Mouse (Mus musculus): ENCODE measurements at regions not wholly inside any gene's neighbourhood (a gene's known extent, or its start where the extent isn't known, plus 50 kb on each side); places are given as distances from the start of the nearest gene placed in this dataset.

GRCm38 (mm10) chr13:99676393-99676792 is 160.1 kb upstream of the Map1b start:
- TF ChIP-seq CTCF (IDR thresholded peaks at IDR 0.05; ENCODE audit: extremely low read depth, insufficient read depth, low read length), result no peak
- TF ChIP-seq POLR2A (IDR thresholded peaks at IDR 0.05; ENCODE audit: extremely low read depth, insufficient read depth, low read length), result no peak

Measured in cortical plate, adult 2 months (tissue).